Mouse (Mus musculus) intestine, embryonic 16.5 days (tissue): ENCODE results near the gene Vegfb. TPM values are rescaled to one million over a fixed set of nuclear protein-coding genes. Genes with fewer than 3 reads are reported as not detected.

Source experiments
- ATAC-seq: fragments of 200-750 bp; cut with Nextera tagmentation; 2 replicates; pipeline ENCODE4 v1.8.0; 2017; ENCODE audit warnings: moderate TSS enrichment, moderate library complexity
- H3K27ac ChIP-seq: fragments of 300-500 bp; sonication (generic); 2 replicates; pipeline ENCODE4 v1.5.1; 2014; ENCODE audit warnings: mild to moderate bottlenecking, low read length
- H3K27me3 ChIP-seq: fragments of 300-500 bp; sonication (generic); replicated peaks from 2 replicates; pipeline ENCODE4 v1.6.1; 2014; ENCODE audit warnings: low read length, control low read depth, mixed read lengths; ENCODE audit not compliant: control insufficient read depth, insufficient read depth
- H3K36me3 ChIP-seq: fragments of 300-500 bp; sonication (generic); 2 replicates; pipeline ENCODE4 v1.6.1; 2014; ENCODE audit warnings: low read length, control low read depth; ENCODE audit not compliant: control insufficient read depth, insufficient read depth
- H3K4me1 ChIP-seq: fragments of 300-500 bp; sonication (generic); 2 replicates; pipeline ENCODE4 v1.6.1; 2014; ENCODE audit warnings: low read length, control low read depth, mixed read lengths; ENCODE audit not compliant: control insufficient read depth, insufficient read depth
- H3K4me2 ChIP-seq: fragments of 300-500 bp; sonication (generic); 2 replicates; pipeline ENCODE4 v1.6.1; 2014; ENCODE audit warnings: low read depth, low read length, control low read depth
- H3K4me3 ChIP-seq: fragments of 300-500 bp; sonication (generic); 2 replicates; pipeline ENCODE4 v1.5.1; 2014; ENCODE audit warnings: mild to moderate bottlenecking, low read length
- H3K9ac ChIP-seq: fragments of 300-500 bp; sonication (generic); 2 replicates; pipeline ENCODE4 v1.6.1; 2014; ENCODE audit warnings: low read depth, low read length
- H3K9me3 ChIP-seq: fragments of 300-500 bp; sonication (generic); 2 replicates; pipeline ENCODE4 v1.6.1; 2016; ENCODE audit warnings: low read length, control low read depth; ENCODE audit not compliant: control insufficient read depth
- WGBS: fragments of 180-500 bp; shearing (Covaris S2); extraction: QIAGEN DNeasy Blood & Tissue Kit; methylation state at CpG from one replicate; pipeline ENCODE4 v1.1.7; 2014; 5-methylcytosine and 5-hydroxymethylcytosine counted together
- polyA plus RNA-seq: library from polyadenylated mRNA; unstranded; fragments of >200 nt; fragmentation: Nextera tagmentation; extraction: Ambion mirVana; gene quantifications from 2 replicates; pipeline ENCODE4 v1.2.1, GENCODE M21; 2015

Gene Vegfb
- polyA plus RNA-seq, 1 experiment from 2014 or later = 18.3 TPM

- 84% methylated on average over 4 of the region's 4 CpGs for WGBS
- Histone ChIP-seq H3K9me3 (no peaks in the 10 kb centered on the region), H3K27me3 (no peaks in the 10 kb centered on the region), H3K4me3 (no peak overlapping the region), H3K36me3 (0 out of 2 replicates have a peak, but pooled peaks cover 1% of the 10 kb centered on the region), H3K4me1 (peaks cover 42% of the 10 kb centered on the region), H3K9ac (0 out of 2 replicates have a peak overlapping the region, but pooled peaks have one; percentile 37), H3K27ac (no peak overlapping the region), H3K4me2 (no peak overlapping the region)
- no peak for ATAC-seq
Observed at GRCm38 (mm10) chr19:6948186-6948585, 39.3 kb downstream of the Vegfb start.

GRCm38 (mm10) chr19:6947742-6948141 lies 39.7 kb downstream of the Vegfb start:
- Histone ChIP-seq H3K4me2 (no peak overlapping the region), H3K4me3 (no peak overlapping the region), H3K27ac (no peak overlapping the region), H3K9ac (0 out of 2 replicates have a peak overlapping the region, but pooled peaks have one; percentile 37), H3K9me3 (no peaks in the 10 kb centered on the region), H3K36me3 (no peaks in the 10 kb centered on the region), H3K27me3 (no peaks in the 10 kb centered on the region), H3K4me1 (peaks cover 42% of the 10 kb centered on the region)
- WGBS = 34% methylated on average over 4 of the region's 4 CpGs
- no peak for ATAC-seq

- Histone ChIP-seq H3K27me3 (no peaks in the 10 kb centered on the region), H3K27ac (no peak overlapping the region), H3K4me2 (no peak overlapping the region), H3K36me3 (no peaks in the 10 kb centered on the region), H3K9me3 (no peaks in the 10 kb centered on the region), H3K4me3 (no peak overlapping the region), H3K9ac (no peak overlapping the region), H3K4me1 (peaks cover 33% of the 10 kb centered on the region)
- no peak for ATAC-seq
- 92% methylated on average over 6 of the region's 6 CpGs for WGBS
Observed at GRCm38 (mm10) chr19:6943709-6944108, 43.7 kb downstream of the Vegfb start.

GRCm38 (mm10) chr19:6942764-6943163 lies 44.7 kb downstream of the Vegfb start:
- no peaks in the 10 kb centered on the region for H3K27me3 ChIP-seq
- H3K4me1 ChIP-seq = peaks cover 28% of the 10 kb centered on the region
- H3K36me3 ChIP-seq = no peaks in the 10 kb centered on the region
- 30% methylated on average over 5 of the region's 5 CpGs for WGBS
- H3K9ac ChIP-seq = peak overlapping the region; percentile 97
- H3K4me3 ChIP-seq = peak overlapping the region; percentile 93
- peak overlapping the region; percentile 91 for H3K4me2 ChIP-seq
- H3K9me3 ChIP-seq = no peaks in the 10 kb centered on the region
- ATAC-seq = peak; percentile 7; the same call in 1 of the 2 replicates
- peak overlapping the region; percentile 99 for H3K27ac ChIP-seq

- under 1% methylated on average over 27 of the region's 27 CpGs for WGBS
- Histone ChIP-seq H3K9ac (peak within 1 kb of the TSS; percentile 97), H3K4me2 (peak within 1 kb of the TSS; percentile 91), H3K27ac (peak within 1 kb of the TSS; percentile 99), H3K9me3 (no peaks in the 10 kb centered on the region), H3K27me3 (no peaks in the 10 kb centered on the region), H3K4me3 (peak within 1 kb of the TSS; percentile 93), H3K4me1 (peaks cover 28% of the 10 kb centered on the region), H3K36me3 (no peaks in the 10 kb centered on the region)
- ATAC-seq = peak; percentile 90
Observed at GRCm38 (mm10) chr19:6942249-6942691, 45.2 kb downstream of the Vegfb start, which contains the start of gene Gpr137. Gpr137 (minus strand) TSS chr19:6942480.

GRCm38 (mm10) chr19:6941372-6942248 lies 45.8 kb downstream of the Vegfb start, which contains the start of gene Bad:
Bad (plus strand) TSS chr19:6941861.
- peak within 1 kb of the TSS; percentile 91 for H3K4me2 ChIP-seq
- H3K27ac ChIP-seq = peak within 1 kb of the TSS; percentile 99
- H3K27me3 ChIP-seq = no peaks in the 10 kb centered on the region
- peaks cover 23% of the 10 kb centered on the region for H3K4me1 ChIP-seq
- peak within 1 kb of the TSS; percentile 97 for H3K9ac ChIP-seq
- no peaks in the 10 kb centered on the region for H3K9me3 ChIP-seq
- H3K4me3 ChIP-seq = peak within 1 kb of the TSS; percentile 93
- peak; percentile 82 for ATAC-seq
- under 1% methylated on average over 83 of the region's 83 CpGs for WGBS
- H3K36me3 ChIP-seq = no peaks in the 10 kb centered on the region

- peak; percentile 2; the same call in 1 of the 2 replicates for ATAC-seq
- Histone ChIP-seq H3K9me3 (no peaks in the 10 kb centered on the region), H3K9ac (peak overlapping the region; percentile 80), H3K27me3 (0 out of 2 replicates have a peak, but pooled peaks cover 3% of the 10 kb centered on the region), H3K4me2 (peak overlapping the region; percentile 91), H3K4me3 (peak overlapping the region; percentile 93), H3K27ac (peak overlapping the region; percentile 43; the same call in 1 of the 2 replicates), H3K4me1 (peaks cover 22% of the 10 kb centered on the region), H3K36me3 (no peaks in the 10 kb centered on the region)
- WGBS = 19% methylated on average over 29 of the region's 29 CpGs
Observed at GRCm38 (mm10) chr19:6940396-6941351, 46.8 kb downstream of the Vegfb start.

- Histone ChIP-seq H3K36me3 (no peaks in the 10 kb centered on the region), H3K4me3 (no peak overlapping the region), H3K4me2 (no peak overlapping the region), H3K27ac (no peak overlapping the region), H3K9ac (no peak overlapping the region), H3K9me3 (no peaks in the 10 kb centered on the region), H3K4me1 (peaks cover 20% of the 10 kb centered on the region), H3K27me3 (peaks cover 7% of the 10 kb centered on the region)
- WGBS = 93% methylated on average over 20 of the region's 20 CpGs
- no peak for ATAC-seq
Observed at GRCm38 (mm10) chr19:6939106-6940002, 48.1 kb downstream of the Vegfb start.
